Mouse (Mus musculus): ENCODE measurements around the gene Gm39566. TPM values are rescaled to one million over a fixed set of nuclear protein-coding genes. Genes with fewer than 3 reads are reported as not detected.

Gm39566 gene
- polyA plus RNA-seq, 1 experiment from 2014 or later: not detected

- Histone ChIP-seq H3K27me3 (ENCODE audit: control insufficient read depth, insufficient read depth, low read length) (0 out of 2 replicates have a peak, but pooled peaks cover 2% of the 10 kb centered on the region), H3K4me1 (ENCODE audit: control insufficient read depth, insufficient read depth, low read length) (peaks cover 2% of the 10 kb centered on the region; the same call in 1 of the 2 replicates), H3K4me3 (ENCODE audit: low read depth, low read length) (no peak overlapping the region), H3K27ac (replicated peaks; ENCODE audit: low read depth, low read length) (no peak overlapping the region), H3K9me3 (replicated peaks; ENCODE audit: control insufficient read depth, low read length) (no peaks in the 10 kb centered on the region), H3K9ac (replicated peaks; ENCODE audit: low read length) (no peak overlapping the region), H3K36me3 (replicated peaks; ENCODE audit: control insufficient read depth, insufficient read depth, low read depth, low read length) (peaks cover 21% of the 10 kb centered on the region), H3K4me2 (ENCODE audit: low read depth, low read length) (no peak overlapping the region)
- 83% methylated on average over 5 of the region's 5 CpGs for WGBS
- ATAC-seq (replicated peaks; ENCODE audit: insufficient number of reproducible peaks, low FRiP score, low TSS enrichment, low read depth): no peak
- DNase-seq (ENCODE audit: low spot score): no peak
These were observed 13.7 kb upstream of the Gm39566 start for GRCm38 (mm10) chr11:69828832-69829231.

DNA sequence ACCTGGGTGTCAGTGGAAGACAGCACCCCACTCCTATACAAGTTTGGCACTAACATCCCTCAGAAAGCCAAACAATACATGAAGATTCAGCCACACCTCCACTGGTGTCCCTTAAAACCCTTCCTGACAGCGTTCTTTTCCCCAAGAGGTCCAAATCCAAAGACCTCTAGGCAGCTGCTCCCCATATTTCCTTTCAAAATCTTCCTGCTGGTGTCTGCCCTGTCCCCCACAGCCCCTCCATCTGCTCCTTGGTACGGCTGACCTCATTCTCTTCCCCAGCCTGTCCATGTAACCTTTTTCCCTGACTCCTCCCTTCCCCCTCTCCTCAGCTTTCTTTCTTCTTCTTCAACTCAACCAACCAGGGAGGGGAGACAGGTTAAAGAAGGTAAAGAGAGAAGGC is 8.4 kb upstream of the Gm39566 start:
- peaks cover 15% of the 10 kb centered on the region for H3K36me3 ChIP-seq (replicated peaks; ENCODE audit: control insufficient read depth, insufficient read depth, low read depth, low read length)
- no peaks in the 10 kb centered on the region for H3K4me1 ChIP-seq (ENCODE audit: control insufficient read depth, insufficient read depth, low read length)
- no peaks in the 10 kb centered on the region for H3K9me3 ChIP-seq (replicated peaks; ENCODE audit: control insufficient read depth, low read length)
- WGBS: 58% methylated on average over 2 of the region's 2 CpGs
- no peaks in the 10 kb centered on the region for H3K27me3 ChIP-seq (ENCODE audit: control insufficient read depth, insufficient read depth, low read length)
- no peak overlapping the region for H3K9ac ChIP-seq (replicated peaks; ENCODE audit: low read length)
- H3K4me3 ChIP-seq (ENCODE audit: low read depth, low read length): no peak overlapping the region
- DNase-seq (ENCODE audit: low spot score): no peak
- no peak for ATAC-seq (replicated peaks; ENCODE audit: insufficient number of reproducible peaks, low FRiP score, low TSS enrichment, low read depth)
- H3K27ac ChIP-seq (replicated peaks; ENCODE audit: low read depth, low read length): no peak overlapping the region
- no peak overlapping the region for H3K4me2 ChIP-seq (ENCODE audit: low read depth, low read length)

DNA sequence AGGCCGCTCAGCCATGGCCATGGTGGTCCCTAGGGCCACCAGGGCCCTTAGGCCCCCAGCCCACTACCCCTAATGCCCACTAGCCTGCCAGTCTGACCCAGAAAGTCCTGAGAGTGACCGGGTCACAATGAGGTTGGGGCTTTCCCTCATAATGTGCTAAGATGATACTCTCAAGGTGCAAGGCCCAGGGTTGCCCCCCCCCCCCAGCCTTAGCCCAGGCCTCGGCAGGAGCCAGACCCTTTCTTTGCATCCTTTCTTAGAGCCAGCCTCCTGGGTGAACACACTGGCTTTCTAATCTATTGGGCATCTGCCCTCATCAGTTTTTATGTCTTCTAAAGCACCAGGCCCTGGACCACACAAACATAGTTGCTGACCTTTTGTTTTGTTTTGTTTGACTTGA is 7.0 kb upstream of the Gm39566 start, which contains the start of gene Spem1:
TSS of gene Spem1 (minus strand) at position 101 of the 400 bp plus-strand sequence.
- Histone ChIP-seq H3K9ac (replicated peaks; ENCODE audit: low read length) (no peak within 1 kb of the TSS), H3K27me3 (ENCODE audit: control insufficient read depth, insufficient read depth, low read length) (no peaks in the 10 kb centered on the region), H3K36me3 (replicated peaks; ENCODE audit: control insufficient read depth, insufficient read depth, low read depth, low read length) (peaks cover 12% of the 10 kb centered on the region), H3K27ac (replicated peaks; ENCODE audit: low read depth, low read length) (no peak within 1 kb of the TSS), H3K9me3 (replicated peaks; ENCODE audit: control insufficient read depth, low read length) (no peaks in the 10 kb centered on the region), H3K4me3 (ENCODE audit: low read depth, low read length) (no peak within 1 kb of the TSS), H3K4me1 (ENCODE audit: control insufficient read depth, insufficient read depth, low read length) (no peaks in the 10 kb centered on the region), H3K4me2 (ENCODE audit: low read depth, low read length) (no peak within 1 kb of the TSS)
- 86% methylated on average over 3 of the region's 3 CpGs for WGBS
- ATAC-seq (replicated peaks; ENCODE audit: insufficient number of reproducible peaks, low FRiP score, low TSS enrichment, low read depth) (no peak), DNase-seq (ENCODE audit: low spot score) (no peak)

GRCm38 (mm10) chr11:69818871-69819270 is 3.8 kb upstream of the Gm39566 start:
- 88% methylated on average over 8 of the region's 8 CpGs for whole genome bisulfite sequencing
- H3K9me3 ChIP-seq (replicated peaks; ENCODE audit: control insufficient read depth, low read length): peaks cover 3% of the 10 kb centered on the region; the same call in 1 of the 2 replicates
- H3K27ac ChIP-seq (replicated peaks; ENCODE audit: low read depth, low read length): no peak overlapping the region
- H3K9ac ChIP-seq (replicated peaks; ENCODE audit: low read length): no peak overlapping the region
- H3K27me3 ChIP-seq (ENCODE audit: control insufficient read depth, insufficient read depth, low read length): no peaks in the 10 kb centered on the region
- no peak overlapping the region for H3K4me3 ChIP-seq (ENCODE audit: low read depth, low read length)
- DNase-seq (ENCODE audit: low spot score): no peak
- H3K36me3 ChIP-seq (replicated peaks; ENCODE audit: control insufficient read depth, insufficient read depth, low read depth, low read length): no peaks in the 10 kb centered on the region
- no peaks in the 10 kb centered on the region for H3K4me1 ChIP-seq (ENCODE audit: control insufficient read depth, insufficient read depth, low read length)
- no peak overlapping the region for H3K4me2 ChIP-seq (ENCODE audit: low read depth, low read length)
- ATAC-seq (replicated peaks; ENCODE audit: insufficient number of reproducible peaks, low FRiP score, low TSS enrichment, low read depth): no peak

DNA sequence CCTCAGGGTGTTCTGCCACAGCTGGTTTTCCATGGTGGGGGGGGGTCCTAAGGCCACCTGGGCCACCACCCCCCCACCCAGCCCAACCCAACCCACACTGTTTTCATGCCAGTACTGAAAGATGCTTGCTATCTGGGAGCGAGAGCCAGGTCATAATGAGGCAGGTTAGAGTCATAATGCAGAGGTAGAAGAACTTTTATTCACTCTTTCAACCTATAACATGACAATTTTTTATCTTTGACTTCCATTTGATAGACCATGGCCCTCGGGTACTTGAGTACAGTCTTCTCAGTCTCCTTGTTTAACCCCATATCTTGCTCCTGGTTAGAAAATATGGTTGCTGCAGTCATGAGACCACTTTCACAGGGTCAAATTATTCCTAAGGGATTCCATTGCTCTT is 3.3 kb upstream of the Gm39566 start, which contains the start of gene Spem2:
TSS of gene Spem2 (minus strand) at position 101 of the 400 bp plus-strand sequence.
- H3K36me3 ChIP-seq (replicated peaks; ENCODE audit: control insufficient read depth, insufficient read depth, low read depth, low read length): no peaks in the 10 kb centered on the region
- peaks cover 3% of the 10 kb centered on the region; the same call in 1 of the 2 replicates for H3K9me3 ChIP-seq (replicated peaks; ENCODE audit: control insufficient read depth, low read length)
- DNase-seq (ENCODE audit: low spot score) (no peak), ATAC-seq (replicated peaks; ENCODE audit: insufficient number of reproducible peaks, low FRiP score, low TSS enrichment, low read depth) (no peak)
- H3K4me2 ChIP-seq (ENCODE audit: low read depth, low read length): no peak within 1 kb of the TSS
- no peak within 1 kb of the TSS for H3K27ac ChIP-seq (replicated peaks; ENCODE audit: low read depth, low read length)
- no peaks in the 10 kb centered on the region for H3K4me1 ChIP-seq (ENCODE audit: control insufficient read depth, insufficient read depth, low read length)
- no peak within 1 kb of the TSS for H3K4me3 ChIP-seq (ENCODE audit: low read depth, low read length)
- no peak within 1 kb of the TSS for H3K9ac ChIP-seq (replicated peaks; ENCODE audit: low read length)
- H3K27me3 ChIP-seq (ENCODE audit: control insufficient read depth, insufficient read depth, low read length): no peaks in the 10 kb centered on the region
- WGBS: 74% methylated on average over 2 of the region's 2 CpGs

DNA sequence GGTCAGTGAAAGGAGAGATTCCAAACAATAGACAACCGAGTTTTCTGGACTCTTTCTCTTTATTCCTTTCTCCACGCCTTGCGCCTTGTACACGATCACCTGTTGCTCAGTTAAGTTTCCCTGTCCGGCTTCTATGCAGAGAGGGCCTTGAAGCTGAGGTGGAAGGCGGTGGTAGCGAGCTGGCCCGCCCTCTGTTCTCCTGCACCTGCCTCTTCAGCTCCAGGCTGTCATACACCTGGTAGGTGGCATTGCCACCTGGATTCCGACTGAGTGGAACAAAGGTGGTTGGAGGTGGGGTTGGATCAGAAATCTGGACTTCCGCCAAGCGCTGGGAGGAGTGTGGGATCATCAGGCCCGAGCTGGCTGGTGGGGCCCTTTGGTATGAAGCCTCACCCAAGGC is 1.4 kb upstream of the Gm39566 start:
- no peak for DNase-seq (ENCODE audit: low spot score)
- 90% methylated on average over 12 of the region's 12 CpGs for WGBS
- no peak for ATAC-seq (replicated peaks; ENCODE audit: insufficient number of reproducible peaks, low FRiP score, low TSS enrichment, low read depth)

GRCm38 (mm10) chr11:69810280-69810679 is 4.8 kb downstream of the Gm39566 start:
- H3K4me1 ChIP-seq (ENCODE audit: control insufficient read depth, insufficient read depth, low read length): no peaks in the 10 kb centered on the region
- H3K9ac ChIP-seq (replicated peaks; ENCODE audit: low read length): no peak overlapping the region
- DNase-seq (ENCODE audit: low spot score) (no peak), ATAC-seq (replicated peaks; ENCODE audit: insufficient number of reproducible peaks, low FRiP score, low TSS enrichment, low read depth) (no peak)
- H3K4me3 ChIP-seq (ENCODE audit: low read depth, low read length): no peak overlapping the region
- no peak overlapping the region for H3K4me2 ChIP-seq (ENCODE audit: low read depth, low read length)
- H3K36me3 ChIP-seq (replicated peaks; ENCODE audit: control insufficient read depth, insufficient read depth, low read depth, low read length): no peaks in the 10 kb centered on the region
- 0 out of 2 replicates have a peak, but pooled peaks cover 3% of the 10 kb centered on the region for H3K27me3 ChIP-seq (ENCODE audit: control insufficient read depth, insufficient read depth, low read length)
- no peaks in the 10 kb centered on the region; the same call in 1 of the 2 replicates for H3K9me3 ChIP-seq (replicated peaks; ENCODE audit: control insufficient read depth, low read length)
- H3K27ac ChIP-seq (replicated peaks; ENCODE audit: low read depth, low read length): no peak overlapping the region

More for the DNA sequence above, 1.4 kb upstream of the Gm39566 start:
- Histone ChIP-seq H3K27ac (replicated peaks; ENCODE audit: low read depth, low read length) (no peak overlapping the region), H3K36me3 (replicated peaks; ENCODE audit: control insufficient read depth, insufficient read depth, low read depth, low read length) (no peaks in the 10 kb centered on the region), H3K4me1 (ENCODE audit: control insufficient read depth, insufficient read depth, low read length) (no peaks in the 10 kb centered on the region), H3K27me3 (ENCODE audit: control insufficient read depth, insufficient read depth, low read length) (no peaks in the 10 kb centered on the region), H3K4me2 (ENCODE audit: low read depth, low read length) (no peak overlapping the region), H3K9ac (replicated peaks; ENCODE audit: low read length) (no peak overlapping the region), H3K9me3 (replicated peaks; ENCODE audit: control insufficient read depth, low read length) (peaks cover 3% of the 10 kb centered on the region; the same call in 1 of the 2 replicates), H3K4me3 (ENCODE audit: low read depth, low read length) (no peak overlapping the region)

GRCm38 (mm10) chr11:69807641-69808040 is 7.5 kb downstream of the Gm39566 start:
- H3K4me1 ChIP-seq (ENCODE audit: control insufficient read depth, insufficient read depth, low read length): peaks cover 10% of the 10 kb centered on the region
- no peak overlapping the region for H3K9ac ChIP-seq (replicated peaks; ENCODE audit: low read length)
- no peak overlapping the region for H3K4me2 ChIP-seq (ENCODE audit: low read depth, low read length)
- no peak overlapping the region for H3K4me3 ChIP-seq (ENCODE audit: low read depth, low read length)
- WGBS: 76% methylated on average over 2 of the region's 2 CpGs
- peaks cover 24% of the 10 kb centered on the region for H3K27me3 ChIP-seq (ENCODE audit: control insufficient read depth, insufficient read depth, low read length)
- H3K36me3 ChIP-seq (replicated peaks; ENCODE audit: control insufficient read depth, insufficient read depth, low read depth, low read length): no peaks in the 10 kb centered on the region
- ATAC-seq (replicated peaks; ENCODE audit: insufficient number of reproducible peaks, low FRiP score, low TSS enrichment, low read depth) (no peak), DNase-seq (ENCODE audit: low spot score) (no peak)
- no peaks in the 10 kb centered on the region; the same call in 1 of the 2 replicates for H3K9me3 ChIP-seq (replicated peaks; ENCODE audit: control insufficient read depth, low read length)
- no peak overlapping the region for H3K27ac ChIP-seq (replicated peaks; ENCODE audit: low read depth, low read length)

Data from embryonic facial prominence, embryonic 11.5 days (tissue).